In genomic region chr4:141405314-141405622, GRCm38 (mm10) we compare ENCODE assay signal across 2 mouse cellular contexts.
TF ChIP-seq lines count a peak whose summit lies in the region.

No protein-coding gene starts in this region.

TF ChIP-seq in CH12.LX, 34 proteins besides CTCF, POLR2A, EP300 and RAD21:
- TF ChIP-seq ZKSCAN1 (IDR thresholded peaks at IDR 0.05; ENCODE audit: borderline replicate concordance, low read depth, low read length) (peak; percentile 88), HCFC1 (IDR thresholded peaks at IDR 0.05; ENCODE audit: low read depth, low read length) (no peak)
TF ChIP-seq in CH12.LX: peak in this region for 1.

TF ChIP-seq in MEL, 35 proteins besides CTCF, POLR2A, EP300 and RAD21:
- TF ChIP-seq GABPA (IDR thresholded peaks at IDR 0.05; ENCODE audit: low read depth, low read length), result no peak
- peak; percentile 82 for TF ChIP-seq ZKSCAN1 (IDR thresholded peaks at IDR 0.05; ENCODE audit: low read depth, low read length)
